Mouse (Mus musculus): ENCODE results near the gene Gm8906. TPM values are rescaled to one million over a fixed set of nuclear protein-coding genes. Genes with fewer than 3 reads are reported as not detected.

Gm8906 gene
- not detected for polyA plus RNA-seq (2014; fragmentation: Illumina TruSeq; extraction: RNeasy Lipid Tissue Mini Kit (QIAGEN cat#74804); ENCODE audit: low replicate concordance)

DNA sequence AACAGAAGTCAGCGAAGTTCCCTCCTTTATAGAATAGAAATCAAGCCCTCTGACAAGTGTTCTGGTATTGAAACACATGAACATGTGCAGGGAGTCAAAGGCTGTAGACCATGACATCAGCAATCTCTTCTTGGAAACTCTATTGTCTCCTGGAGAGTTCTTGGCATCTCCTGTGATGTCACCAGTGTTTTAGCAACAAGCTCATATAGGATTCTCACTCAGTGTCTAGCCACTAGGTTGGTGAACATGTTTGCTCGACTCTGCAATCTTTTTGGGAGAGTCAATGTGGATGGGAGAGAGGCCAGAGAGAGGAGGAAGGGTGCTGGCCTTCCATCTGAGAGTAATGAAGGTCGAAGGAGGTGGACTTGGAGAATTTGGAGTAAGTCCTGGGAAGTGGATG is at the start of gene Gm8906:
Gm8906 (plus strand) TSS at position 301 of the 400 bp plus-strand sequence.

Other genes with a start within 250 kb of the Gm8906 start
- gene Gm8890, start 246.7 kb upstream of the Gm8906 start, polyA plus RNA-seq (2014; fragmentation: Illumina TruSeq; extraction: RNeasy Lipid Tissue Mini Kit (QIAGEN cat#74804); ENCODE audit: low replicate concordance), result not detected
- not detected for gene Speer1, start 161.2 kb upstream of the Gm8906 start, polyA plus RNA-seq (2014; fragmentation: Illumina TruSeq; extraction: RNeasy Lipid Tissue Mini Kit (QIAGEN cat#74804); ENCODE audit: low replicate concordance)
- not detected for gene Gm8897, start 86.3 kb upstream of the Gm8906 start, polyA plus RNA-seq (2014; fragmentation: Illumina TruSeq; extraction: RNeasy Lipid Tissue Mini Kit (QIAGEN cat#74804); ENCODE audit: low replicate concordance)
- gene Gm6460, start 92.2 kb downstream of the Gm8906 start, polyA plus RNA-seq (2014; fragmentation: Illumina TruSeq; extraction: RNeasy Lipid Tissue Mini Kit (QIAGEN cat#74804); ENCODE audit: low replicate concordance), result not detected
- gene Gm8922, start 179.3 kb downstream of the Gm8906 start, polyA plus RNA-seq (2014; fragmentation: Illumina TruSeq; extraction: RNeasy Lipid Tissue Mini Kit (QIAGEN cat#74804); ENCODE audit: low replicate concordance), result not detected